Comparison of ENCODE assay signal across 13 mouse cellular contexts in genomic region chr4:83976067-83976466, GRCm38 (mm10).
DNase-seq lines count a peak whose midpoint lies in the region; ATAC-seq and TF ChIP-seq lines count a peak whose summit lies in the region.
"Had no signal": no experiment of that assay in that cellular context is flagged by ENCODE, and none has a peak within 500 bp of the region (broad histone marks: within the 10 kb centered on the region; RNA-seq: fewer than 3 reads in every experiment).

No protein-coding gene starts in this region.

- peak; percentile 10 for DNase-seq in forebrain, postnatal 0 days
- DNase-seq in forebrain, embryonic 14.5 days (ENCODE audit: low spot score), result no peak
- no peak for DNase-seq in lung, adult 2 months
- peak; percentile 50 for DNase-seq in retina, postnatal 1 day
- DNase-seq in gastrocnemius, postnatal 36 days, result no peak
- DNase-seq in layer of hippocampus, adult 9-11 months, result no peak
- DNase-seq: cerebellum, postnatal 25 days; midbrain, embryonic 14.5 days; right cerebral cortex, adult 18-20 months had no signal

- 58% methylated on average over 12 of the region's 12 CpGs for WGBS in forebrain, postnatal 0 days
- 65% methylated on average over 12 of the region's 12 CpGs for WGBS in forebrain, embryonic 14.5 days
- WGBS in lung, embryonic 15.5 days, result 34% methylated on average over 12 of the region's 12 CpGs
- 57% methylated on average over 12 of the region's 12 CpGs for WGBS in lung, adult 2 months
- 36% methylated on average over 12 of the region's 12 CpGs for WGBS in intestine, embryonic 16.5 days

- no peak overlapping the region for H3K9ac ChIP-seq in forebrain, postnatal 0 days
- H3K9ac ChIP-seq in forebrain, embryonic 14.5 days (ENCODE audit: low read length), result no peak overlapping the region
- no peak overlapping the region for H3K9ac ChIP-seq in lung, embryonic 15.5 days
- H3K9ac ChIP-seq in intestine, embryonic 16.5 days (ENCODE audit: low read depth, low read length), result no peak overlapping the region
- H3K9ac ChIP-seq: liver, embryonic 12.5 days had no signal

- intact Hi-C loops in gastrocnemius, postnatal 36 days (cut with DNase I), result no loop called here

- no peak for TF ChIP-seq POLR2A in lung, adult 2 months (IDR thresholded peaks at IDR 0.05; ENCODE audit: borderline replicate concordance, extremely low read depth, low read depth, low read length)

- no peaks in the 10 kb centered on the region for H3K36me3 ChIP-seq in forebrain, postnatal 0 days (ENCODE audit: insufficient read depth)
- H3K36me3 ChIP-seq in forebrain, embryonic 14.5 days (ENCODE audit: control insufficient read depth, insufficient read depth, low read length), result no peaks in the 10 kb centered on the region
- no peaks in the 10 kb centered on the region for H3K36me3 ChIP-seq in lung, embryonic 15.5 days
- no peaks in the 10 kb centered on the region for H3K36me3 ChIP-seq in intestine, embryonic 16.5 days (ENCODE audit: control insufficient read depth, insufficient read depth, low read length)
- H3K36me3 ChIP-seq: liver, embryonic 12.5 days had no signal

- no peak for TF ChIP-seq CTCF in forebrain, postnatal 0 days (IDR thresholded peaks at IDR 0.05; ENCODE audit: low read depth)
- no peak for TF ChIP-seq CTCF in lung, adult 2 months (IDR thresholded peaks at IDR 0.05; ENCODE audit: insufficient read depth, low read length)

- no peaks in the 10 kb centered on the region for H3K4me1 ChIP-seq in forebrain, postnatal 0 days (ENCODE audit: insufficient read depth)
- no peaks in the 10 kb centered on the region for H3K4me1 ChIP-seq in forebrain, embryonic 14.5 days (ENCODE audit: control insufficient read depth, insufficient read depth, low read length)
- H3K4me1 ChIP-seq in lung, embryonic 15.5 days, result peaks cover 21% of the 10 kb centered on the region
- H3K4me1 ChIP-seq in lung, adult 2 months (ENCODE audit: control insufficient read depth, insufficient read depth, low read length), result no peaks in the 10 kb centered on the region
- no peaks in the 10 kb centered on the region for H3K4me1 ChIP-seq in intestine, embryonic 16.5 days (ENCODE audit: control insufficient read depth, insufficient read depth, low read length)
- H3K4me1 ChIP-seq: liver, embryonic 12.5 days had no signal

- peak; percentile 63 for ATAC-seq in forebrain, postnatal 0 days
- no peak for ATAC-seq in forebrain, embryonic 14.5 days
- peak; percentile 75; the same call in 1 of the 2 replicates for ATAC-seq in lung, embryonic 15.5 days (ENCODE audit: borderline replicate concordance, extremely low read depth, low FRiP score, low TSS enrichment)
- peak; percentile 59 for ATAC-seq in intestine, embryonic 16.5 days
- ATAC-seq: liver, embryonic 12.5 days; Patski had no signal

- H3K4me2 ChIP-seq in forebrain, postnatal 0 days (ENCODE audit: low read depth), result no peak overlapping the region
- no peak overlapping the region for H3K4me2 ChIP-seq in forebrain, embryonic 14.5 days (ENCODE audit: low read length)
- H3K4me2 ChIP-seq in lung, embryonic 15.5 days, result no peak overlapping the region
- H3K4me2 ChIP-seq in intestine, embryonic 16.5 days (ENCODE audit: low read depth, low read length), result no peak overlapping the region
- H3K4me2 ChIP-seq: liver, embryonic 12.5 days had no signal

- no peaks in the 10 kb centered on the region for H3K9me3 ChIP-seq in forebrain, postnatal 0 days (ENCODE audit: low read length)
- no peaks in the 10 kb centered on the region for H3K9me3 ChIP-seq in forebrain, embryonic 14.5 days (replicated peaks; ENCODE audit: control insufficient read depth, low read length)
- H3K9me3 ChIP-seq in lung, embryonic 15.5 days, result no peaks in the 10 kb centered on the region
- H3K9me3 ChIP-seq in intestine, embryonic 16.5 days (ENCODE audit: control insufficient read depth, low read length), result no peaks in the 10 kb centered on the region
- H3K9me3 ChIP-seq: liver, embryonic 12.5 days had no signal

- H3K27me3 ChIP-seq in forebrain, postnatal 0 days (ENCODE audit: insufficient read depth, low read length), result no peaks in the 10 kb centered on the region
- H3K27me3 ChIP-seq in forebrain, embryonic 14.5 days (replicated peaks; ENCODE audit: control insufficient read depth, insufficient read depth, low read length), result no peaks in the 10 kb centered on the region
- no peaks in the 10 kb centered on the region for H3K27me3 ChIP-seq in lung, embryonic 15.5 days
- H3K27me3 ChIP-seq in intestine, embryonic 16.5 days (replicated peaks; ENCODE audit: control insufficient read depth, insufficient read depth, low read length), result no peaks in the 10 kb centered on the region
- H3K27me3 ChIP-seq: liver, embryonic 12.5 days; Patski had no signal

- no peak overlapping the region for H3K27ac ChIP-seq in forebrain, postnatal 0 days (ENCODE audit: low read depth, low read length)
- no peak overlapping the region for H3K27ac ChIP-seq in forebrain, embryonic 14.5 days (ENCODE audit: low read depth, low read length)
- H3K27ac ChIP-seq in lung, embryonic 15.5 days, result peak overlapping the region; percentile 41
- peak overlapping the region; percentile 38; the same call in 1 of the 2 replicates for H3K27ac ChIP-seq in intestine, embryonic 16.5 days (ENCODE audit: low read length)
- H3K27ac ChIP-seq: liver, embryonic 12.5 days had no signal

- no peak overlapping the region for H3K4me3 ChIP-seq in forebrain, postnatal 0 days (ENCODE audit: low read depth, low read length)
- H3K4me3 ChIP-seq in forebrain, embryonic 14.5 days (ENCODE audit: low read depth, low read length), result no peak overlapping the region
- no peak overlapping the region for H3K4me3 ChIP-seq in lung, embryonic 15.5 days
- H3K4me3 ChIP-seq in lung, adult 2 months (replicated peaks; ENCODE audit: extremely low read depth, low read depth, low read length), result no peak overlapping the region
- no peak overlapping the region for H3K4me3 ChIP-seq in intestine, embryonic 16.5 days (ENCODE audit: low read length)
- H3K4me3 ChIP-seq: liver, embryonic 12.5 days had no signal

Comparison
In these comparisons a context has a peak if more than half of its experiments do, and no peak if none do; other contexts are left out.
1. DNase-seq: peak in forebrain, postnatal 0 days (single experiment) and retina, postnatal 1 day (single experiment); none in forebrain, embryonic 14.5 days (single experiment), lung, adult 2 months (single experiment), gastrocnemius, postnatal 36 days (0 of 2) and layer of hippocampus, adult 9-11 months (single experiment).
2. H3K27ac ChIP-seq: peak in lung, embryonic 15.5 days (single experiment) and intestine, embryonic 16.5 days (single experiment); none in forebrain, postnatal 0 days (single experiment) and forebrain, embryonic 14.5 days (single experiment).